Mouse (Mus musculus) layer of hippocampus, adult 8-10 months (tissue): ENCODE measurements around the gene Etfa. TPM values are rescaled to one million over a fixed set of nuclear protein-coding genes. Genes with fewer than 3 reads are reported as not detected.

Source experiments
- DNase-seq, 2 experiments: peaks; one replicate each; pipeline ENCODE4 v3.0.0; 2022; ENCODE audit warnings: low spot score in 2 of 2
- total RNA-seq, 4 experiments: library from RNA; stranded (reverse); gene quantifications; 2 replicates each; pipeline ENCODE4 v1.2.4; 2022

Gene Etfa
- total RNA-seq, 4 experiments from 2014 or later = 34.6 to 44.8 (median 40.8) TPM

- peak in 1 of 2 experiments; percentile 17 for DNase-seq
These were observed 88.3 kb downstream of the Etfa start for GRCm38 (mm10) chr9:55423451-55424424.

GRCm38 (mm10) chr9:55421786-55422185, 90.3 kb downstream of the Etfa start:
- DNase-seq = no peak

- DNase-seq = no peak
These were observed 100.9 kb downstream of the Etfa start for GRCm38 (mm10) chr9:55411154-55411553.

- DNase-seq = no peak
These were observed 101.6 kb downstream of the Etfa start for GRCm38 (mm10) chr9:55410430-55410829.

GRCm38 (mm10) chr9:55409833-55410232, 102.2 kb downstream of the Etfa start:
- DNase-seq = no peak

GRCm38 (mm10) chr9:55408851-55409250, 103.2 kb downstream of the Etfa start:
- DNase-seq = no peak

GRCm38 (mm10) chr9:55406773-55407172, 105.3 kb downstream of the Etfa start:
- DNase-seq = no peak

GRCm38 (mm10) chr9:55404976-55405702, 106.9 kb downstream of the Etfa start:
- no peak for DNase-seq

Other genes starting within 250 kb of the Etfa start
- under 1 TPM in 3 of 4 experiments, not detected in 1; 0.33 to 0.93 (median 0.65) TPM for gene Nrg4, start 185.4 kb downstream of the Etfa start, total RNA-seq
- 1 to 10 TPM; 5.8 to 7.7 (median 6.0) TPM for gene Tmem266, start 185.3 kb downstream of the Etfa start, total RNA-seq
- under 1 TPM in 1 of 4 experiments, not detected in 3; 0.41 TPM for gene Isl2, start 26.4 kb upstream of the Etfa start, total RNA-seq